Mouse (Mus musculus): Measurements from ENCODE around the gene Gas2l3. TPM values are rescaled to one million over a fixed set of nuclear protein-coding genes. Genes with fewer than 3 reads are reported as not detected.

Gas2l3 gene
- total RNA-seq, 2 experiments from 2014 or later = 2.9 to 4.0 TPM

DNA sequence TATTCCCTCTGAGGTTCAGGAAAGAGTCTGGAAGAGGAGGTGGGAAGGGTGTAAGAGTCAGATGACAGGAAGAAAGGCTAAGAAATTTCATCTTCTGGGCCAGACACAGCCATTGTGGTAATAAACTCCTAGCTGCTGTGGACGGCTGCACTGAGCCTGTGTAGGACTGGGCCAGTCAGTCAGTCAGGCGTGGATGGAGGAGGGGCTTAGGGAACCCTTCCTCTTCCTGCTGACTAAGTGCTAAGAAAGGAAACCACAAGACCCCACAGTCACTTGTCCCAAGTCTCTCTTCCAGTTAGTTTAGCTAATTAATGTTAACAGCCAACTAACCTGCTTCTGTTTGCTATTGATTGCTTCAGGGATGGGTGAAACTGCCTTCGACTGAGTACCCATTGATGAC lies 28.3 kb downstream of the Gas2l3 start:
- no peak for DNase-seq (ENCODE audit: low spot score in 2 of 2)
- intact Hi-C loops (cut with DNase I) = no loop called here

DNA sequence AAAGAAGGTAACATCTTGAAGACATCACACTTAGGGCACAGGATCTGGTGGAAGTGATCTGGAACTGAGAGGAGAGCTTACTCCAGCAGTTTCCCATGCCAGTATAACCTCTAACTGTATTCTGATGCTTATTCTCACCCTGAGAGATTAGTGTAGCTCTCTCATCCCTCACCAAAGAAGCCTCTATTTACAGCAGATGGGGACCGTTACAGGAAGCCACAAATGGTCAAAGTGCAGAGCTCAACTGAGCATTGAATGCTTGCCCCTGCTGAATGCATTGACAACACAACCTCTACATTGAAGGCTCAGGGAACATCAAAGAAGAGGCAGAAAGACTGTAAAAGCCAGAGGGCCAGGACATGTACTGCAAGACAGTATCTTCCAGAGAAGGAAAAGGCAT lies 36.2 kb downstream of the Gas2l3 start:
- intact Hi-C loops (cut with DNase I) = no loop called here
- DNase-seq (ENCODE audit: low spot score in 2 of 2) = no peak

DNA sequence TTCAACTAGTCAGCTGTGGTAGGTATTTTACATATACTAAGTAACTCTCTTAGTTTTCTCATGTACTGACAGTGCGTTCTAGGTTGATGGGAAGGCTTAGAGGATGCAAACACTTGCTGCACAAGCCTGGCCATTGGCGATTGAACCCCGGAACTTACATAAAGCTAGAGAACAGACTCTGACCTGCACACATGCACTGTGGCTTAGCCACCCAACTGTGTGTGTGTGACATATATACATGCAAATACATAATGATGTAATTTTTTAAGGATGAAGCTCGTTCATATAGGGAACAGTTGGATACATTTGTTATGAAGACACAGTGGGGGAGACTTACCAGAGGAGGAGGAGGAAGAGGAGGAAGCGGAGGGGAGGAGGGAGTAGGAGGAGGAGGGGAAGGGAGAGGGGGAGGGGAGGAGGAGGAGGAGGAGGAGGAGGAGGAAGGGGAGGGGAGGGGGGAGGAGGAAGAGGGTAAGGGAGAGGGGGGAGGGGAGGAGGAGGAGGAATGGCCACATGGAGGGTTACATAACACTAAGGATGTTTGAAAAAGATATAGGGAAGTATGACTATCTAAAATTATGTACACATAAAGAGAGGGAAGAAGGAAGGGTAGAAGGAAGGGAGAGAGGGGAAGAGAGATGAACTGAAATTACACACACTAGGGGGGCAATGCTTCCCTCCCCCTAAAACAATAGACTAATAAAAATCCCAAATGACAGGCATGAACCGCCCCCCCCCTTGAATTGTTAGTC lies 36.9 kb downstream of the Gas2l3 start:
- DNase-seq (ENCODE audit: low spot score in 2 of 2) = no peak
- intact Hi-C loops (cut with DNase I) = no loop called here

DNA sequence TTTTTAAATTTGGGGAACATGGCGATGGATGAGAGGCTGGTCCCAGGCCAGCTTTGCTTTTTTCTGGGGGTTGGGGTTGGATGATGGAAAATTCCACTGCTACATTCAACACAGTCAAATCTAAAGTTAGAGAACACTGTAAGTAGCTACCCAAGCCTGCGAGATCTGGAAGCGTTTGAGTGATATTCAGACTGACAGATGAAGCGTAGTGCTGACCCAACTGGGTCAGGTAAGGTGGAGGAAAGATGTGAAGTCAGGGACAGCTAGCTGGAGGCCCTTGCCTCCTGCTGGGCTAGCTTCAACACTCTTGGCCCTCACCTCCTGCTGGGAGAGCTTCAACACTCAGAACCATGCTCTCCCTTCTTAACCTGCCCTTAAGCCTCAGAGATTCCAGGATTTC lies 38.8 kb downstream of the Gas2l3 start:
- intact Hi-C loops (cut with DNase I) = no loop called here

DNA sequence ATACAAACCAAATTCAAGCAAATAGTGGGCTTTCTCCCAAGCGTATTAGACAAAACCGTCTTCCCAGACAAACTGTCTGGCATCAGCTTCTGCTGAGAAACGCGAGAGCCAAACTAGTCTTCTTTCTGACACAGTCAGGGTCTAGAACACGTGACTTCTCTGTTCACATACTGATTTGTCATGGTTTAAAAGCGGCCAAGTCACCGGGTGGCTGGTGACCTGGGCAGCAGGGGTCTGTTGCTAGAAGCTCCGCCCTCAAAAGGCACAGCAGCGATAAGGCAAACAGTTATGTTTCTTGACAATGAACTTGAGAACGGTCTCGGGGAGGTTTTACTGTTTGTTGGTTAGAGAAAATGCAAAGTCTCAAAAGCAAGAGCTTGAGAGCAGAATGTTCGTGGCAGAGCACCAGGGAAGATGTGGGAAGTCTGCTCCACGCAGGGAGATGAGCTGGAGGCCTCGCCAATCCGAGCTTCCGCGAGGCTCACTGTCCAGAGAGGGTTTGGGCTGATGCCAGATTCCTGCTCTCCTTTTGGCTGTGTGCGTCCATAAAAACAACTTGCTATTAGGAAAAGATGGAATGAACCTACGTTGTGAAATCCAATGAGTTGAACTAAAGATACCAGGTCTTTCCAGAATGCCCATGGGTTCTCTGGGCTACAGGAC lies 43.0 kb downstream of the Gas2l3 start:
- DNase-seq (ENCODE audit: low spot score in 2 of 2) = peak in 1 of 2 experiments; percentile 40
- intact Hi-C loops (cut with DNase I) = no loop called here

More for the DNA sequence above, 38.8 kb downstream of the Gas2l3 start:
- DNase-seq (ENCODE audit: low spot score in 2 of 2) = no peak

- peak; percentile 23 to 37 for DNase-seq (ENCODE audit: low spot score in 2 of 2)
- intact Hi-C loops (cut with DNase I) = no loop called here
These were observed 47.9 kb downstream of the Gas2l3 start for GRCm38 (mm10) chr10:89395823-89396222.

DNA sequence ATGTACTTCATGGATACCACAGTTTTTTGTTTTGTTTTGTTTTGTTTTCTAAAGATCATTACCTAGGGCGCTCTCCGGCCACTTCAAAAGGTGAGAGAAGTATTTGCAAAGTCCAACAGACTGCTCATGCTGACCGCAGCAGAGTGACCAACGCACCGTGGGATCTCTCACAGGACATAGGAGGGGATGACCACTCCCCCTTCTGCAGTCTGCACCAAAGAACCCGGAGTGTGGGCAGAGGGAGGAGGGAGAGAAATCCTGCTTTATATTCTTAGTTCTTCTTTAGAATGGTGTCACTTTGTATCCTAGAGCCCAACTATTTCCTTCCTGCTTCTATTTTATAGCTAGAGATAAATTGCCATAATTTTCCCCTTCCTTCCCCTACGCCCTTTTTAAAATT lies 48.4 kb downstream of the Gas2l3 start:
- DNase-seq (ENCODE audit: low spot score in 2 of 2) = no peak
- intact Hi-C loops (cut with DNase I) = no loop called here

DNA sequence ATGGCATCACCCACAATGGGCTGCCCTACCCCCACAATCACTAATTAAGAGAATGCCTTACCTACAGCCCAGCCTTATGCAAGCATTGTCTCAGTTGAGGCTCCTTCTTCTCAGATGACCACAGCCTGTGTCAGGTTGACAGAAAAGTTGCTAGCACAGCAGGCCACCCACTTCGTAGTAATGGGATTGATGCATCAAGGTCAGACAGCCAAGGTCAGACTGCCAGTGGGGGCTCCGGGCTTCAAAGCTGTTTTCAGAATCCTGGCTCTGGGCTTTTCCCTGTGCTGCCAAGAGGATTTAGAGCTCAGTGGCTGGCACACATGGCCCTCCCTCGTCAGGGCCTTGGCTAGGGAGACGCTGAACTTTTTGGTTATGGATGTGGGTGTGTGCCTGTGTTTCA lies 51.1 kb downstream of the Gas2l3 start:
- no peak for DNase-seq (ENCODE audit: low spot score in 2 of 2)
- intact Hi-C loops (cut with DNase I) = no loop called here

DNA sequence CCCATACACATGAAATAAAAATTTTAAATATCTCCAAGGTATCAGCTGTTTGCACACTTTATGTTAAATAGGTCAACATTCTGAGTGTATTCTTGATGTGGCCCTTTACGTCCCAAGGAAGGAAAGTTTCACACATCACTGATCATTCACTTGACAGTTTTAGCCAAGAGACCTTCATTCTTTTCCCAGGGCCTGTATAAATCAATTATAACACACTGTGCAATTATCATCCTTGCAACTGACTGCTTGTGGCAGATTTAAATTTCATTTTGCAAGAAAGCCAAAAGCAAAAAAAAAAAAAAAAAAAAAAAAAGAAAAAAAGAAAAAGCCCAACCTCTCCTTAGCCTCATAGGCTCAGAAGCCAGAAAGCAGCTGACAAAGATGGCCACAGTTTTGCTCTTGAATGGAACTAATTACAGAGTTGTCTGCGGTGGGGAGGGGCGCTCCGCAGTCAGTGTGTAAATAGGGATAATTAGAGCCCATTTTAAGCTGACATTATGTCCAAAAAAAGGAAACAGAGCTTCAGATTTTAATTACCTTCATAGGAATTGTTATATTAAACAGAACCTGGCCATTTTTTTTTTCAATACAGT lies 52.1 kb downstream of the Gas2l3 start:
- intact Hi-C loops (cut with DNase I) = no loop called here
- DNase-seq (ENCODE audit: low spot score in 2 of 2) = peak in 1 of 2 experiments; percentile 19

- intact Hi-C loops (cut with DNase I) = no loop called here
- no peak for DNase-seq (ENCODE audit: low spot score in 2 of 2)
These were observed 57.3 kb downstream of the Gas2l3 start for GRCm38 (mm10) chr10:89386461-89386860.

DNA sequence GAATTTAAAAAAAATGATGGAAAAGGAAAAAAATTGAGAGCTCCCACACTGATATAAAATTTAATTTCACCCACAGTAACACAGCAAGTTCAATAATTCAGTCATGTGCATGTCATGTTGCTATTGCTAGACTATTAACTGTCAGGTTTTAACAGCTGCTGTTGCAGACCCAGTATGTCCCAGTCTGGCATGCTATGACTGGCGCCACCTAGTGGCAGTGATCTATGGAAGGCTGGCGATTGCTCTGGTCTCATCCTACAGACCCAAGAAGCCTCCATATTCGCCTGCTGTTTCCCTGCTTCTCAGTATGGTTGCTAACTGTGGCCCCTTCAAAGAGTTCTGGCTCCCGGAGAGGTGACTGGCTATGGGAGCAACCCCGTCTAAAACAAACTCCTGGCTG lies 60.3 kb downstream of the Gas2l3 start:
- intact Hi-C loops (cut with DNase I) = loop anchor here (2.0 kb wide), 1 partner anchor 57 kb away; no protein-coding TSS in a partner anchor
- DNase-seq (ENCODE audit: low spot score in 2 of 2) = peak; percentile 58 to 64

DNA sequence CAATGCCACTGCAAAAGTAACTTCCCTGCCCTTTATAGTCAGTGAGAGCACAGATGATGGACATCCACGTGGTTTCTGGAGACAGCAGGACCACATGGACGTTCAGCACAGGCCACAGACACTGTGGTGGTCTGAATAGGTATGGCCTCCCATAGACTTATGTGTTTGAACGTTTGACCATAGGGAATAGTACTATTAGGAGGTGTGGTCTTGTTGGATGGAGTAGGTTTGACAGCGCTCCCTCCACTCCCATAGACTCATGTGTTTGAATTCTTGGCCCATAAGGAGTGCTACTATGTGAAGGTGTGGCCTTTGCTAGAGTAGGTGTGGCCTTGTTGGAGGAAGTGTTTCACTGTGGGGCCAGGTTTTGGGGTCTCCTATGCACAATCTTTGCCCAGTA lies 66.0 kb downstream of the Gas2l3 start:
- no peak for DNase-seq (ENCODE audit: low spot score in 2 of 2)
- intact Hi-C loops (cut with DNase I) = no loop called here

DNA sequence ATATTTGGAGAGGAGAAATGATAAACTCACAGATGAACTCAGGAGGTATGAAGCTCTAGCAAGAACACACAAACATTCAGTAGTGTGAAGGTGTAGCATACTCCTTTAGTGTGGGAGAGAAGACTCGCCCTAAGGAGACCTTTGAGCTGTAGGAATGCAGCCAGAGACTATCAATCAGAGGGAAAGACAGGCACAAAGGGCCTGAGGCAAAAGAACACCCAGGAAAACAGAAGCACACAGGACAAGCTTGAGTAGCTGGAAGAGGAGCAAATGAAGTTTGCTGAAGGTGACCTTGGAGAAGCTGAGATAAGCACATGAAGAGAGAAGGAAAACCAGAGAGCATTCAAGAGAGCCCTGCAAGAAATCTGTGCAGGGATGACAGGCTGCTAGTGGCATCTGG lies 73.7 kb downstream of the Gas2l3 start:
- intact Hi-C loops (cut with DNase I) = no loop called here

GRCm38 (mm10) chr10:89358933-89359332 lies 84.8 kb downstream of the Gas2l3 start:
- DNase-seq (ENCODE audit: low spot score in 2 of 2) = no peak
- intact Hi-C loops (cut with DNase I) = no loop called here

More for the DNA sequence above, 73.7 kb downstream of the Gas2l3 start:
- no peak for DNase-seq (ENCODE audit: low spot score in 2 of 2)

Other genes with a start within 250 kb of the Gas2l3 start
- gene Ano4, start 99.2 kb downstream of the Gas2l3 start, total RNA-seq (2021) = 10 to 100 TPM; 18.6 to 20.9 TPM
- gene Nr1h4, start 89.6 kb upstream of the Gas2l3 start, total RNA-seq (2021) = under 1 TPM in 1 of 2 experiments, not detected in 1; 0.16 TPM
- gene Slc17a8, start 177.3 kb upstream of the Gas2l3 start, total RNA-seq (2021) = 1 to 10 TPM; 3.0 TPM
- 10 to 100 TPM; 33.9 to 37.3 TPM for gene Scyl2, start 242.3 kb upstream of the Gas2l3 start, total RNA-seq (2021)

Data from left cerebral cortex, postnatal 25 days (tissue).